Mouse (Mus musculus) megakaryocyte, embryonic 14.5 days (primary cell): ENCODE results near the gene Tec.

Source experiments
- FLI1 ChIP-seq: IDR thresholded peaks from 2 replicates; pipeline ENCODE4 v1.6.1; 2012; ENCODE audit warnings: low read length, inconsistent platforms, mixed read lengths
- GATA1 ChIP-seq: IDR thresholded peaks from 3 replicates; pipeline ENCODE4 v1.6.1; 2012; ENCODE audit warnings: mixed read lengths, low read length, inconsistent platforms, borderline replicate concordance

GRCm38 (mm10) chr5:72820651-72821050 lies 47.6 kb downstream of the Tec start:
- TF ChIP-seq GATA1 (no peak), FLI1 (no peak)
